Mouse (Mus musculus): ENCODE data around the gene Tph1. TPM values are rescaled to one million over a fixed set of nuclear protein-coding genes. Genes with fewer than 3 reads are reported as not detected.
A peak's percentile ranks its signal among the peaks of the same experiment; 100 is the strongest.

The Tph1 gene
- 0.43 and 0.62 TPM in 2 replicates for polyA plus RNA-seq (2015; fragmentation: Nextera tagmentation; extraction: Ambion mirVana)

- Histone ChIP-seq H3K36me3 (no peaks in the 10 kb centered on the region), H3K27ac (no peak within 1 kb of the TSS), H3K9me3 (no peaks in the 10 kb centered on the region), H3K27me3 (peaks cover 10% of the 10 kb centered on the region), H3K4me1 (replicated peaks) (peaks cover 8% of the 10 kb centered on the region), H3K9ac (no peak within 1 kb of the TSS), H3K4me3 (no peak within 1 kb of the TSS), H3K4me2 (no peak within 1 kb of the TSS)
- WGBS, result 70% methylated on average over 10 of the region's 10 CpGs
- no peak for ATAC-seq (ENCODE audit: low FRiP score)
Observed at GRCm38 (mm10) chr7:46672160-46672672, at the start of gene Tph1. Gene Tph1 (minus strand): TSS chr7:46672537.

GRCm38 (mm10) chr7:46720460-46720859 lies 48.1 kb upstream of the Tph1 start:
- Histone ChIP-seq H3K36me3 (no peaks in the 10 kb centered on the region), H3K27me3 (peaks cover 15% of the 10 kb centered on the region), H3K4me3 (no peak overlapping the region), H3K27ac (no peak overlapping the region), H3K4me2 (no peak overlapping the region), H3K9ac (no peak overlapping the region), H3K9me3 (no peaks in the 10 kb centered on the region), H3K4me1 (replicated peaks) (no peaks in the 10 kb centered on the region)
- WGBS, result 81% methylated on average over 9 of the region's 9 CpGs
- no peak for ATAC-seq (ENCODE audit: low FRiP score)

GRCm38 (mm10) chr7:46719526-46719925 lies 47.2 kb upstream of the Tph1 start:
- Histone ChIP-seq H3K36me3 (no peaks in the 10 kb centered on the region), H3K27me3 (peaks cover 15% of the 10 kb centered on the region), H3K9ac (no peak overlapping the region), H3K4me1 (replicated peaks) (no peaks in the 10 kb centered on the region), H3K27ac (no peak overlapping the region), H3K4me3 (no peak overlapping the region), H3K4me2 (no peak overlapping the region), H3K9me3 (no peaks in the 10 kb centered on the region)
- 86% methylated on average over 7 of the region's 7 CpGs for WGBS
- no peak for ATAC-seq (ENCODE audit: low FRiP score)

GRCm38 (mm10) chr7:46718591-46719270 lies 46.4 kb upstream of the Tph1 start:
- no peaks in the 10 kb centered on the region for H3K36me3 ChIP-seq
- no peak overlapping the region for H3K9ac ChIP-seq
- WGBS, result 79% methylated on average over 7 of the region's 7 CpGs
- H3K4me1 ChIP-seq (replicated peaks), result no peaks in the 10 kb centered on the region
- H3K9me3 ChIP-seq, result no peaks in the 10 kb centered on the region
- H3K27ac ChIP-seq, result no peak overlapping the region
- H3K4me3 ChIP-seq, result no peak overlapping the region
- H3K4me2 ChIP-seq, result no peak overlapping the region
- no peak; the same call in 1 of the 2 replicates for ATAC-seq (ENCODE audit: low FRiP score)
- H3K27me3 ChIP-seq, result peaks cover 13% of the 10 kb centered on the region

- ATAC-seq (ENCODE audit: low FRiP score), result no peak
- WGBS, result 71% methylated on average over 5 of the region's 5 CpGs
Observed at GRCm38 (mm10) chr7:46716897-46717296, 44.6 kb upstream of the Tph1 start.

GRCm38 (mm10) chr7:46715600-46715999 lies 43.3 kb upstream of the Tph1 start, which contains the start of gene Saa3:
Gene Saa3 (minus strand): TSS chr7:46715700.
- H3K4me1 ChIP-seq (replicated peaks), result no peaks in the 10 kb centered on the region
- no peaks in the 10 kb centered on the region for H3K9me3 ChIP-seq
- no peak within 1 kb of the TSS for H3K27ac ChIP-seq
- 93% methylated on average over 5 of the region's 5 CpGs for WGBS
- no peak within 1 kb of the TSS for H3K4me3 ChIP-seq
- no peak within 1 kb of the TSS for H3K9ac ChIP-seq
- no peak within 1 kb of the TSS for H3K4me2 ChIP-seq
- peaks cover 7% of the 10 kb centered on the region; the same call in 1 of the 2 replicates for H3K27me3 ChIP-seq
- H3K36me3 ChIP-seq, result no peaks in the 10 kb centered on the region
- ATAC-seq (ENCODE audit: low FRiP score), result no peak

More at GRCm38 (mm10) chr7:46716897-46717296, 44.6 kb upstream of the Tph1 start:
- Histone ChIP-seq H3K9ac (no peak overlapping the region), H3K27me3 (peaks cover 12% of the 10 kb centered on the region; the same call in 1 of the 2 replicates), H3K4me1 (replicated peaks) (no peaks in the 10 kb centered on the region), H3K4me3 (no peak overlapping the region), H3K4me2 (no peak overlapping the region), H3K27ac (no peak overlapping the region), H3K9me3 (no peaks in the 10 kb centered on the region), H3K36me3 (no peaks in the 10 kb centered on the region)

GRCm38 (mm10) chr7:46714518-46714917 lies 42.2 kb upstream of the Tph1 start:
- Histone ChIP-seq H3K4me2 (no peak overlapping the region), H3K27ac (no peak overlapping the region), H3K36me3 (no peaks in the 10 kb centered on the region), H3K9me3 (no peaks in the 10 kb centered on the region), H3K27me3 (0 out of 2 replicates have a peak, but pooled peaks cover 3% of the 10 kb centered on the region), H3K9ac (no peak overlapping the region), H3K4me3 (no peak overlapping the region), H3K4me1 (replicated peaks) (peaks cover 3% of the 10 kb centered on the region)
- ATAC-seq (ENCODE audit: low FRiP score), result no peak
- WGBS, result 34% methylated on average over 6 of the region's 6 CpGs

GRCm38 (mm10) chr7:46712250-46712649 lies 39.9 kb upstream of the Tph1 start:
- Histone ChIP-seq H3K4me2 (no peak overlapping the region), H3K36me3 (peaks cover 4% of the 10 kb centered on the region), H3K27me3 (0 out of 2 replicates have a peak, but pooled peaks cover 3% of the 10 kb centered on the region), H3K4me1 (replicated peaks) (peaks cover 10% of the 10 kb centered on the region), H3K27ac (no peak overlapping the region), H3K4me3 (no peak overlapping the region), H3K9me3 (no peaks in the 10 kb centered on the region), H3K9ac (no peak overlapping the region; the same call in 1 of the 2 replicates)
- 64% methylated on average over 6 of the region's 6 CpGs for WGBS
- ATAC-seq (ENCODE audit: low FRiP score), result no peak

- H3K27me3 ChIP-seq, result 0 out of 2 replicates have a peak, but pooled peaks cover 3% of the 10 kb centered on the region
- H3K27ac ChIP-seq, result peak within 1 kb of the TSS; percentile 87
- peak; percentile 98 for ATAC-seq (ENCODE audit: low FRiP score)
- no peaks in the 10 kb centered on the region for H3K9me3 ChIP-seq
- peaks cover 10% of the 10 kb centered on the region for H3K4me1 ChIP-seq (replicated peaks)
- H3K36me3 ChIP-seq, result peaks cover 22% of the 10 kb centered on the region
- peak within 1 kb of the TSS; percentile 75 for H3K4me3 ChIP-seq
- WGBS, result under 1% methylated on average over 38 of the region's 38 CpGs
- H3K9ac ChIP-seq, result peak within 1 kb of the TSS; percentile 83
- peak within 1 kb of the TSS; percentile 58 for H3K4me2 ChIP-seq
Observed at GRCm38 (mm10) chr7:46710390-46710844, 38.1 kb upstream of the Tph1 start, which contains the start of gene Saal1. Gene Saal1 (minus strand): TSS chr7:46710680.

- Histone ChIP-seq H3K27ac (no peak overlapping the region), H3K4me2 (no peak overlapping the region), H3K4me3 (no peak overlapping the region), H3K27me3 (no peaks in the 10 kb centered on the region), H3K9me3 (no peaks in the 10 kb centered on the region), H3K9ac (no peak overlapping the region), H3K36me3 (peaks cover 92% of the 10 kb centered on the region), H3K4me1 (replicated peaks) (no peaks in the 10 kb centered on the region)
- WGBS, result 93% methylated on average over 6 of the region's 6 CpGs
- ATAC-seq (ENCODE audit: low FRiP score), result no peak
Observed at GRCm38 (mm10) chr7:46700521-46701025, 28.2 kb upstream of the Tph1 start.

- Histone ChIP-seq H3K4me3 (no peak overlapping the region), H3K9ac (no peak overlapping the region), H3K9me3 (no peaks in the 10 kb centered on the region), H3K4me1 (replicated peaks) (no peaks in the 10 kb centered on the region), H3K4me2 (no peak overlapping the region), H3K27ac (no peak overlapping the region), H3K36me3 (peaks cover 74% of the 10 kb centered on the region), H3K27me3 (no peaks in the 10 kb centered on the region)
- 100% methylated on average over 1 of the region's 1 CpGs for WGBS
- no peak for ATAC-seq (ENCODE audit: low FRiP score)
Observed at GRCm38 (mm10) chr7:46696754-46697153, 24.4 kb upstream of the Tph1 start.

- peaks cover 41% of the 10 kb centered on the region for H3K36me3 ChIP-seq
- H3K4me1 ChIP-seq (replicated peaks), result no peaks in the 10 kb centered on the region
- WGBS, result 87% methylated on average over 5 of the region's 5 CpGs
- no peak for ATAC-seq (ENCODE audit: low FRiP score)
- no peak overlapping the region for H3K4me2 ChIP-seq
- H3K27me3 ChIP-seq, result no peaks in the 10 kb centered on the region
- H3K27ac ChIP-seq, result no peak overlapping the region
- H3K4me3 ChIP-seq, result no peak overlapping the region
- H3K9me3 ChIP-seq, result no peaks in the 10 kb centered on the region
- H3K9ac ChIP-seq, result no peak overlapping the region
Observed at GRCm38 (mm10) chr7:46686827-46687226, 14.5 kb upstream of the Tph1 start.

Measured in hindbrain, embryonic 13.5 days (tissue).